Mouse (Mus musculus) limb, embryonic 11.5 days (tissue): ENCODE data around the gene Smim7. TPM values are rescaled to one million over a fixed set of nuclear protein-coding genes. Genes with fewer than 3 reads are reported as not detected.
A peak's percentile ranks its signal among the peaks of the same experiment; 100 is the strongest.

Source experiments
- ATAC-seq: fragments of 200-750 bp; cut with Nextera tagmentation; 2 replicates; pipeline ENCODE4 v1.8.0; 2017; ENCODE audit warnings: low read depth; ENCODE audit not compliant: insufficient number of reproducible peaks, low FRiP score, low TSS enrichment
- DNase-seq: peaks from one replicate; pipeline ENCODE4 v3.0.0-alpha.2; 2015; ENCODE audit warnings: low spot score
- H3K27ac ChIP-seq: fragments of 300-500 bp; sonication (generic); replicated peaks from 2 replicates; pipeline ENCODE4 v1.5.1; 2014; ENCODE audit warnings: low read depth, mild to moderate bottlenecking, low read length
- H3K27me3 ChIP-seq: fragments of 300-500 bp; sonication (generic); 2 replicates; pipeline ENCODE4 v1.6.1; 2014; ENCODE audit warnings: mild to moderate bottlenecking, low read length, mixed read lengths; ENCODE audit not compliant: control insufficient read depth, insufficient read depth
- H3K36me3 ChIP-seq: fragments of 300-500 bp; sonication (generic); 2 replicates; pipeline ENCODE4 v1.6.1; 2014; ENCODE audit warnings: mild to moderate bottlenecking, low read length, moderate library complexity, mixed read lengths; ENCODE audit not compliant: control insufficient read depth, insufficient read depth
- H3K4me1 ChIP-seq: fragments of 300-500 bp; sonication (generic); 2 replicates; pipeline ENCODE4 v1.6.1; 2014; ENCODE audit warnings: low read length, mixed read lengths; ENCODE audit not compliant: control insufficient read depth, insufficient read depth
- H3K4me2 ChIP-seq: fragments of 300-500 bp; sonication (generic); 2 replicates; pipeline ENCODE4 v1.6.1; 2014; ENCODE audit warnings: low read depth, mild to moderate bottlenecking, moderate library complexity; ENCODE audit not compliant: severe bottlenecking
- H3K4me3 ChIP-seq: fragments of 300-500 bp; sonication (generic); 2 replicates; pipeline ENCODE4 v1.5.1; 2014; ENCODE audit warnings: low read depth, low read length
- H3K9ac ChIP-seq: fragments of 300-500 bp; sonication (generic); 2 replicates; pipeline ENCODE4 v1.6.1; 2014; ENCODE audit warnings: mild to moderate bottlenecking, low read length
- H3K9me3 ChIP-seq: fragments of 300-500 bp; sonication (generic); 2 replicates; pipeline ENCODE4 v1.6.1; 2016; ENCODE audit warnings: low read length; ENCODE audit not compliant: control insufficient read depth
- WGBS: fragments of 180-500 bp; shearing (Covaris S2); extraction: QIAGEN DNeasy Blood & Tissue Kit; methylation state at CpG from one replicate; pipeline ENCODE4 v1.1.7; 2014; 5-methylcytosine and 5-hydroxymethylcytosine counted together
- polyA plus RNA-seq: library from polyadenylated mRNA; unstranded; fragments of >200 nt; fragmentation: Nextera tagmentation; extraction: Ambion mirVana; gene quantifications from 2 replicates; pipeline ENCODE4 v1.2.1, GENCODE M21; 2014

The Smim7 gene
- polyA plus RNA-seq, 1 experiment from 2014 or later, result 107 TPM

GRCm38 (mm10) chr8:72577941-72578340 lies 7.1 kb upstream of the Smim7 start:
- H3K4me2 ChIP-seq, result no peak overlapping the region
- 83% methylated on average over 1 of the region's 1 CpGs for WGBS
- no peaks in the 10 kb centered on the region for H3K36me3 ChIP-seq
- no peaks in the 10 kb centered on the region for H3K4me1 ChIP-seq
- no peak overlapping the region for H3K4me3 ChIP-seq
- H3K9ac ChIP-seq, result no peak overlapping the region
- no peak overlapping the region for H3K27ac ChIP-seq
- DNase-seq (no peak), ATAC-seq (no peak)
- no peaks in the 10 kb centered on the region for H3K9me3 ChIP-seq
- H3K27me3 ChIP-seq, result no peaks in the 10 kb centered on the region

- H3K9me3 ChIP-seq, result no peaks in the 10 kb centered on the region
- no peaks in the 10 kb centered on the region for H3K27me3 ChIP-seq
- H3K9ac ChIP-seq, result no peak overlapping the region
- no peak overlapping the region for H3K4me3 ChIP-seq
- DNase-seq, result no peak
- no peaks in the 10 kb centered on the region for H3K36me3 ChIP-seq
- ATAC-seq, result no peak
- H3K4me1 ChIP-seq, result peaks cover 3% of the 10 kb centered on the region; the same call in 1 of the 2 replicates
- H3K4me2 ChIP-seq, result no peak overlapping the region
- no peak overlapping the region for H3K27ac ChIP-seq
- WGBS, result 80% methylated on average over 3 of the region's 3 CpGs
Observed at GRCm38 (mm10) chr8:72577266-72577665, 6.4 kb upstream of the Smim7 start.

GRCm38 (mm10) chr8:72575915-72576314 lies 5.0 kb upstream of the Smim7 start:
- Histone ChIP-seq H3K9me3 (no peaks in the 10 kb centered on the region), H3K9ac (no peak overlapping the region), H3K4me3 (no peak overlapping the region), H3K27me3 (no peaks in the 10 kb centered on the region), H3K4me2 (no peak overlapping the region), H3K27ac (no peak overlapping the region), H3K36me3 (no peaks in the 10 kb centered on the region), H3K4me1 (peaks cover 3% of the 10 kb centered on the region; the same call in 1 of the 2 replicates)
- ATAC-seq (no peak), DNase-seq (no peak)
- 91% methylated on average over 6 of the region's 6 CpGs for WGBS

- Histone ChIP-seq H3K27ac (no peak overlapping the region), H3K27me3 (no peaks in the 10 kb centered on the region), H3K9me3 (no peaks in the 10 kb centered on the region), H3K36me3 (no peaks in the 10 kb centered on the region; the same call in 1 of the 2 replicates), H3K4me1 (peaks cover 3% of the 10 kb centered on the region; the same call in 1 of the 2 replicates), H3K9ac (no peak overlapping the region), H3K4me2 (no peak overlapping the region), H3K4me3 (no peak overlapping the region)
- ATAC-seq (no peak), DNase-seq (no peak)
- WGBS, result 89% methylated on average over 6 of the region's 6 CpGs
Observed at GRCm38 (mm10) chr8:72573450-72573849, 2.6 kb upstream of the Smim7 start.

- WGBS, result 3% methylated on average over 10 of the region's 10 CpGs
- ATAC-seq, result no peak
- no peak overlapping the region for H3K27ac ChIP-seq
Observed at GRCm38 (mm10) chr8:72572507-72572906, 1.6 kb upstream of the Smim7 start.

GRCm38 (mm10) chr8:72571611-72572473 lies 954 bp upstream of the Smim7 start, which contains the start of gene Tmem38a:
Tmem38a (plus strand) TSS chr8:72572055.
- ATAC-seq (peak; percentile 36), DNase-seq (peak; percentile 81)
- peak within 1 kb of the TSS; percentile 69 for H3K9ac ChIP-seq
- peaks cover 1% of the 10 kb centered on the region; the same call in 1 of the 2 replicates for H3K36me3 ChIP-seq
- no peaks in the 10 kb centered on the region for H3K9me3 ChIP-seq
- peak within 1 kb of the TSS; percentile 94 for H3K4me2 ChIP-seq
- H3K4me1 ChIP-seq, result peaks cover 3% of the 10 kb centered on the region; the same call in 1 of the 2 replicates
- WGBS, result under 1% methylated on average over 45 of the region's 45 CpGs
- peak within 1 kb of the TSS; percentile 80 for H3K27ac ChIP-seq
- peak within 1 kb of the TSS; percentile 63 for H3K4me3 ChIP-seq
- H3K27me3 ChIP-seq, result no peaks in the 10 kb centered on the region

More at GRCm38 (mm10) chr8:72572507-72572906, 1.6 kb upstream of the Smim7 start:
- Histone ChIP-seq H3K4me1 (peaks cover 3% of the 10 kb centered on the region; the same call in 1 of the 2 replicates), H3K9me3 (no peaks in the 10 kb centered on the region), H3K27me3 (no peaks in the 10 kb centered on the region), H3K36me3 (no peaks in the 10 kb centered on the region; the same call in 1 of the 2 replicates), H3K9ac (peak overlapping the region; percentile 63; the same call in 1 of the 2 replicates), H3K4me3 (peak overlapping the region; percentile 63), H3K4me2 (peak overlapping the region; percentile 94)
- no peak for DNase-seq

- H3K36me3 ChIP-seq, result peaks cover 19% of the 10 kb centered on the region; the same call in 1 of the 2 replicates
Observed at GRCm38 (mm10) chr8:72565970-72566369, 4.9 kb downstream of the Smim7 start.

GRCm38 (mm10) chr8:72561111-72561689 lies 9.7 kb downstream of the Smim7 start:
- WGBS, result 96% methylated on average over 1 of the region's 1 CpGs
- peaks cover 18% of the 10 kb centered on the region; the same call in 1 of the 2 replicates for H3K36me3 ChIP-seq

More at GRCm38 (mm10) chr8:72565970-72566369, 4.9 kb downstream of the Smim7 start:
- no peak for ATAC-seq
- no peak overlapping the region for H3K9ac ChIP-seq
- no peak overlapping the region for H3K4me2 ChIP-seq
- H3K27me3 ChIP-seq, result no peaks in the 10 kb centered on the region
- no peaks in the 10 kb centered on the region for H3K9me3 ChIP-seq
- WGBS, result 94% methylated on average over 2 of the region's 2 CpGs
- H3K27ac ChIP-seq, result no peak overlapping the region
- no peak overlapping the region for H3K4me3 ChIP-seq
- no peak for DNase-seq
- no peaks in the 10 kb centered on the region for H3K4me1 ChIP-seq

More at GRCm38 (mm10) chr8:72561111-72561689, 9.7 kb downstream of the Smim7 start:
- DNase-seq (no peak), ATAC-seq (no peak)
- H3K9me3 ChIP-seq, result no peaks in the 10 kb centered on the region
- H3K9ac ChIP-seq, result no peak overlapping the region
- no peak overlapping the region for H3K4me3 ChIP-seq
- no peak overlapping the region for H3K27ac ChIP-seq
- no peak overlapping the region for H3K4me2 ChIP-seq
- H3K4me1 ChIP-seq, result no peaks in the 10 kb centered on the region
- H3K27me3 ChIP-seq, result no peaks in the 10 kb centered on the region
